Mouse (Mus musculus) neural tube, postnatal 0 days (tissue): ENCODE data around the gene Gm20890. TPM values are rescaled to one million over a fixed set of nuclear protein-coding genes. Genes with fewer than 3 reads are reported as not detected.

Experiments used
- polyA plus RNA-seq: library from polyadenylated mRNA; unstranded; fragments of >200 nt; fragmentation: Nextera tagmentation; extraction: Ambion mirVana; gene quantifications from 2 replicates; pipeline ENCODE4 v1.2.1, GENCODE M21; 2015

The Gm20890 gene
- polyA plus RNA-seq, result not detected in 2 replicates

GRCm38 (mm10) chrY:26776699-26777098 lies at the start of gene Gm20890:
Gm20890 (minus strand) TSS chrY:26776799.

